Mouse (Mus musculus) olfactory bulb, adult 2 months (tissue): ENCODE results near the gene Gm47985. TPM values are rescaled to one million over a fixed set of nuclear protein-coding genes. Genes with fewer than 3 reads are reported as not detected.
"Not testable (repeated sequence)": the region's sequence is repeated elsewhere in the genome, so short reads cannot be mapped to it uniquely, and the experiment has no call there.

Experiments used
- H3K27ac ChIP-seq: fragments of 200-500 bp; 2 replicates; pipeline ENCODE4 v1.5.1; 2012; ENCODE audit warnings: low read depth, low read length; ENCODE audit not compliant: insufficient read depth
- H3K4me1 ChIP-seq: fragments of 200-500 bp; 2 replicates; pipeline ENCODE4 v1.6.1; 2012; ENCODE audit warnings: low read length; ENCODE audit not compliant: control insufficient read depth, insufficient read depth
- H3K4me3 ChIP-seq: fragments of 200-500 bp; 2 replicates; pipeline ENCODE4 v1.5.1; 2012; ENCODE audit warnings: mild to moderate bottlenecking, low read depth, low read length, moderate library complexity; ENCODE audit not compliant: insufficient read depth
- CTCF ChIP-seq: fragments of 200-500 bp; IDR thresholded peaks from 2 replicates; pipeline ENCODE4 v1.5.1; 2012; ENCODE audit warnings: low read depth, mild to moderate bottlenecking, low read length, moderate library complexity; ENCODE audit not compliant: insufficient read depth
- POLR2A ChIP-seq: fragments of 200-500 bp; IDR thresholded peaks from 2 replicates; pipeline ENCODE4 v1.6.1; 2012; ENCODE audit warnings: mild to moderate bottlenecking, low read depth, low read length, moderate library complexity; ENCODE audit not compliant: insufficient read depth
- WGBS: fragments of 180-500 bp; shearing (Covaris S2); methylation state at CpG from one replicate; pipeline ENCODE4 v1.1.7; 2018; 5-methylcytosine and 5-hydroxymethylcytosine counted together
- polyA plus RNA-seq: library from polyadenylated mRNA; stranded (reverse); fragments of >200 nt; gene quantifications from 2 replicates; pipeline ENCODE4 v1.2.4, GENCODE M21; 2012; ENCODE audit warnings: low replicate concordance; ENCODE audit not compliant: missing spikeins, insufficient read depth, insufficient read length

The Gm47985 gene
- polyA plus RNA-seq, 1 experiment, result not detected

DNA sequence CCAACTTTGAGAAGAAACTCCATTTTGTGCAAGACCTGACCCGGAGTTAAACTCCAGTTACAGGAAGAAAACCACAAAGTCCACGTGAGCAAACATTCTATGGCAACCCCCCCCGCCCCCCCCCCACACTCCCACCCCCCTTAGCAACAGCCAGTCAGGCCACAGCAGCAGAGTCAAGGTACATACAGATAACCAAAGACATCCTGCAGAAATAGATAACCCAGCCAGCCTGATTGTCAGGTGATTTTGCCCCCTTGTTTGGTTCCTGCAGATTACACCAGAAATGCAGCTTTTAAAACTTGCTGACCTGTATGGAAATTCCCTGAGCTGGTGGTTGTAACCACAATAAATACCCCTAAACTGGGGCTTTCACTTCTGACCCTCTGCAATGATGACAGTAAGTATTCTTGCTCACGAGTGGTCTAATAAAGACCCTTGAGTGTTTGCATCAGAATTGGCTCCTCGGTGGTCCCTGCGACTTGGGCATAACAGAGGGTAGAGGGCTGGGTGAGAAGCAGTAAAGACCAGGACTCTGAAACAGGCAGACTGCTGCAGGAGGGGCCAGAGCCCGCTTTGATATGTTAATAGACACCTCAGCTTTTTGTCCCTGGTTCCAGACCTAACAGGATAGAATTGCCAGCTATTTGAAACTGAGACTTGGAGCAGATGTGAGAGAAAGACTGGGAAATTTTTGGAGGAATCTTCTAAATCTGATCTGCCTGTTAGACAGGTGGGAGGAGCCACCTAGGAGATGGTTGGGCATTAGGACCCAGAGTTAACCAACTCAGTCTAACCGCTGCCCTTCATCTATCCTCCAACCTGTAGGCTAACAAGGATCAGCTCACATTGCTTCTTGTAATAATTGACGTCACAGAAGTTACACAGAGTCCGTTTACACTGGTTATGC is 5.1 kb upstream of the Gm47985 start:
- no peaks in the 10 kb centered on the region for H3K4me1 ChIP-seq
- no peak overlapping the region for H3K27ac ChIP-seq
- WGBS, result 23% methylated on average over 10 of the region's 10 CpGs
- H3K4me3 ChIP-seq, result no peak overlapping the region
- TF ChIP-seq CTCF, result no peak
- TF ChIP-seq POLR2A, result no peak

DNA sequence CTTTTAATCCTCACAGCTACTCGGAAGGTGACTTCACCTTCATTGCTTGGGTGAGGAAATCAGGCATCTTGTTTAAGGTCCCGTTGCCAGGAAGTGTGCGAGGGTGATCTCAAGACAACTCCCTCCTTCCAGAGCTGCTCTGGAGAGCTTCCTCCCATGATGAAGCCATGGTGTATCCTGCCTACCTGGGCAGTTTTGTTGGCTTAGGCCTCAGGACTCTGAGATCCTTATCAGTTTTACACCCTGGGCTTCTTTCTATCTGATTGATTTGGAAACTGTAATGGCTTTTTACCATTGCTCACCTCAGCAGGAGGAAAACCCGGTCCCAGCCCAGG is 4.4 kb upstream of the Gm47985 start:
- no peak for TF ChIP-seq POLR2A
- no peak for TF ChIP-seq CTCF
- WGBS, result 41% methylated on average over 4 of the region's 4 CpGs
- no peak overlapping the region for H3K27ac ChIP-seq
- no peaks in the 10 kb centered on the region for H3K4me1 ChIP-seq
- H3K4me3 ChIP-seq, result no peak overlapping the region

DNA sequence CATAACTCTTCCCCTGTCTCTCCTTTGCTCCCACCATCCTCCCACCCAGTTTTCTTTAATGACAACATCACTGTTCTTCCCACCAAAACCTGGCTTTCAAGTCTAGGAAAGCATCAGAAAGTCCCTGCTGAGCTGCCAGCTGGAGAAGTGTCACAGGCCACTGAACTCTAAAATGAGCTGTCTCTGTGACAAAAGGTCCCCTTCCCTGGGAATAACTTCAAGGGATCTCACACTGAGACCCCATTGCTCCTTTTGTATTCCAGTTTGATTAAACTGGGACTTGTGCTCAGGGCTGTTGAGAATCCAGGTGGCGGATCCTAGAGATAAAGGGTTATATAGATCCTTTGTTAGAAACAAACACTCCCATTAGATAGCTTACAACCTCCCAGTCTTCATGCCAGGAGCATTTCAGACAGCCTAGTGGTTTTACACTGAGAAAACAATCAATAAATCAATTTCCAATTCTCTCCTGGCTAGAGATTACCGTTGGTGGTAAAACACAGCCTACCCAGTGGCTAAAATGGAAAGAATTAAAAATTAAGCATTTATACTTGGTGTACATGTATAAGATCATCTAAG is 3.7 kb upstream of the Gm47985 start:
- Histone ChIP-seq H3K27ac (no peak overlapping the region), H3K4me3 (no peak overlapping the region), H3K4me1 (no peaks in the 10 kb centered on the region)
- TF ChIP-seq POLR2A (no peak), CTCF (no peak)
- WGBS, result 81% methylated on average over 2 of the region's 2 CpGs

DNA sequence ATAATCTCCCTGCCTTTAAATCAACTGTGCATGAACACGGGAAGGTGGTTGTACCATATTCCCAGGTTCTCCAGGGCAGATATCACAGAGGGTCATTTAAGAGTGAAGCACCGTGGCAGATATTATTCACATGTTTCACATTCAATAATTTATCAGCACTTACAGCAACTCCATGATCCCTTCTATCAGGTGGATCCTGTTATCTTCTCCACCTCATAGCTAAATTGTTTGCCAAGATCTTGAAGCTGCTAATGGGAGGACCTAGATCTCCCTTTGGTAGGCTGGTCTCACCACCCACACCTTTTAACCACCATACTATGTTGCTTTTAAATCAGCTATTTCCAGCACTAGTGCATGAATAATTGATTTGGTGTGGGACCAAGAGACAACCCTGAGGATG is 2.2 kb upstream of the Gm47985 start:
- no peaks in the 10 kb centered on the region for H3K4me1 ChIP-seq

DNA sequence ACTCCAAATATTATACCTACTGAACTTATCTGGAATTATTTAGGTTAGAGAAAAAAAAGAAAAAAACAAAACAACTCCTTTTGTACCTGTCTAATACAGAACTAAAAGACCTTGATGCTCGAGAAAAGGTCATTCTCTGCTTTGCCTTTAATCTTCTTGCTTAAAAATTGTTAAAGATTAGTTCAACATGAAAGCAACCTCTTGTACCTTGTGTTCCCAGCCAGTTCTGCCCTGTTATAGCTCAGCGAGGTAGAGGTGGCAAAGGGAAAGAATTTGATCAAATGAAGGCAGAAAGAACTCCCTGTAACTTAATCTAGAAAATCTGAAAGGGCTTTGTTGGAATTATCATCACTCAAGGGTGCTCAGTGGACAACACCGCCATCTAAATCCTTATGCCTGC is 3.8 kb downstream of the Gm47985 start:
- not testable (repeated sequence) for H3K4me3 ChIP-seq, H3K27ac ChIP-seq, H3K4me1 ChIP-seq
- WGBS, result 88% methylated on average over 3 of the region's 3 CpGs

More for the DNA sequence above, 2.2 kb upstream of the Gm47985 start:
- Histone ChIP-seq H3K27ac (no peak overlapping the region), H3K4me3 (no peak overlapping the region)
- TF ChIP-seq CTCF (no peak), POLR2A (no peak)
- 94% methylated on average over 2 of the region's 2 CpGs for WGBS

DNA sequence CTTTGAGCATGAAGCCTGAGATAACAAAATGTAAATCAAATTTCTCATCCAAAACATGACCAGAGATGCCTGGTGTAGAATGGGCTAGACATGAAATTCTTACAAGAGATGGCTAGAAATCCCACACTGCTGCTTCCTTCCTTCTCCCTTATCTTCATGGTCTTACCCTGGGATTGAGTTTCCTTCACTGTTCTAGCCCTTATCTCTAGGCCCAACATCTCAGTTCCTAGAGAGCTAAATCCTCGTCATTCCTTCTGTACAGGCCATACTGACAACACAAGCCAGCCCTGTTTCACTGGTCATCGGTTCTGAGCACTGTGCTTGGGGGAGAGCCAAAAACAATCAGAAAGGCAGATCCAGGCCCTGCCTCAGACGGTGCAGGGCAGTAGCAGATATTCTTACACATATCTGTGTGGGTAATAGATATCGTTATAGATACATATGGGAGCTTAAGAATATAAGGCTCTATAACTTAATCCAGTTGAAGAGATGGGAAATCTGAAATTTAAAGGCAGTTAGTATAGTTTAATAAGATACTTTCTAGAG is 4.6 kb downstream of the Gm47985 start:
- not testable (repeated sequence) for H3K4me1 ChIP-seq, H3K27ac ChIP-seq, H3K4me3 ChIP-seq
- WGBS, result 82% methylated on average over 4 of the region's 4 CpGs

DNA sequence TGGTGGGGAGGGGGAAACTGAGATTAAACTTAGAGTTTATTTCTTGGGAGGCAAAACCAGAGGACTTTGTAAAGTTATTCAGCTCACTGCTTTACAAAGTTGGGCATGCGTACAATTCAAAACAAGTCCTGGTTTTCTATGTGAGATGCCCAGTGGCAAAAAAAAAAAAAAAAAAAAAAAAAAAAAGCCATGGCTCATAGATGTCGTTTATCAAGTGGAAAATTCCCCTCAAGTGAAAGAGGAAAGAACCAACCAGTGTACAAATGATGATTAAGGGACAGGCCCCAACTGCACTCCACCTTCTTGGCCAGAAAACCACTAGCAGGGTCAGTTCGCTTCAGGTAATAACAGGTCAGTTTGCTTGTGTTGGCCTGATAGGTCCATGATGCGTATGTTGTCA is 6.1 kb downstream of the Gm47985 start:
- 80% methylated on average over 4 of the region's 4 CpGs for WGBS
- no peak overlapping the region for H3K4me3 ChIP-seq
- H3K4me1 ChIP-seq, result no peaks in the 10 kb centered on the region
- H3K27ac ChIP-seq, result no peak overlapping the region
- TF ChIP-seq CTCF (no peak), POLR2A (no peak)

DNA sequence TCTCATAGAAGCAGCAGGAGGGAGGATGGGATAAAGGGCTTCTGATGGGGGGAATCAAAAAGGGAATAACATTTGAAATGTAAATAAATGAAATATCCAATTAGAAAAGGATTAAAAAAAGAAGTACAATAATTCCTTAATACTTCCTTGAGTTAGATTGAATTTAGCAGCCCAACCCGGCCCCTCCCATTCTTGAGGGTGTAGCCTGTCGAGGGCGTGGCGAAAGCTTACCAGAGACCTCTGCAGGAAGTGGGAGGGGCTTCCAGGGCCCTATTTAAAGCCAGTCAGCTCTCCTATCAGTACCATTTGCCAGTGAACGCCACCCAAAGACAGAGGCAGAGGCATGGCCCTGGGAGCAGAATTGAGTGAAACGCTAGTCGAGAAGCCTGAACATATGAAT is 9.7 kb downstream of the Gm47985 start, which contains the start of gene Gm8947:
Gene Gm8947 (plus strand): TSS at position 302 of the 400 bp plus-strand sequence.
- 100% methylated on average over 2 of the region's 7 CpGs for WGBS
- not testable (repeated sequence) for H3K4me1 ChIP-seq, H3K4me3 ChIP-seq, H3K27ac ChIP-seq

DNA sequence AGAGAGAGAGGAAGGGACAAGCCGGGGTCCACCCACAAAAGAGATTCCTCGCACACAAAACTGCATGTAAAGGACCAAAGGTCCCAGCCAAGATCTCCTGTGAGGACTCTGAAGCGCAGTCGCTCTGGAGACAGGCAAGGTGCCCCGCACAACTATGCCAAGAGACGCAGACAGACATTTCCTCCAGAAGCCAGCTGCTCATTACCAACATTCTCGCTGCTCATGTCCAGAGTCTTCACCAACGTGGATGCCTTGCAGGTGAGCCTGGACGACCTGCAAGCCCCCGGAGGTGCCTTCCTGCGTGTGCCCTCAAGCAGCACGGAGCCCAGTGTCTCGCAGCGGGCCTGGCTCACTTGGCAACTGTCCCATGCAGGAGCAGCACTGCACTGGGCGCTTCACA is 10.4 kb downstream of the Gm47985 start:
- H3K4me1 ChIP-seq, H3K4me3 ChIP-seq, H3K27ac ChIP-seq: not testable (repeated sequence)
- WGBS, result 96% methylated on average over 15 of the region's 15 CpGs

DNA sequence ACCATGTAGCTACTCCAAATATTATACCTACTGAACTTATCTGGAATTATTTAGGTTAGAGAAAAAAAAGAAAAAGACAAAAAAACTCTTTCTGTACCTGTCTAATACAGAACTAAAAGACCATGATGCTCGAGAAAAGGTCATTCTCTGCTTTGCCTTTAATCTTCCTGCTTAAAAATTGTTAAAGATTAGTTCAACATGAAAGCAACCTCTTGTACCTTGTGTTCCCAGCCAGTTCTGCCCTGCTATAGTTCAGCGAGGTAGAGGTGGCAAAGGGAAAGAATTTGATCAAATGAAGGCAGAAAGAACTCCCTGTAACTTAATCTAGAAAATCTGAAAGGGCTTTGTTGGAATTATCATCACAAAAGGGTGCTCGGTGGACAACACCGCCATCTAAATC is 13.6 kb downstream of the Gm47985 start:
- whole genome bisulfite sequencing, result 64% methylated on average over 4 of the region's 4 CpGs
- H3K4me3 ChIP-seq, result not testable (repeated sequence)

DNA sequence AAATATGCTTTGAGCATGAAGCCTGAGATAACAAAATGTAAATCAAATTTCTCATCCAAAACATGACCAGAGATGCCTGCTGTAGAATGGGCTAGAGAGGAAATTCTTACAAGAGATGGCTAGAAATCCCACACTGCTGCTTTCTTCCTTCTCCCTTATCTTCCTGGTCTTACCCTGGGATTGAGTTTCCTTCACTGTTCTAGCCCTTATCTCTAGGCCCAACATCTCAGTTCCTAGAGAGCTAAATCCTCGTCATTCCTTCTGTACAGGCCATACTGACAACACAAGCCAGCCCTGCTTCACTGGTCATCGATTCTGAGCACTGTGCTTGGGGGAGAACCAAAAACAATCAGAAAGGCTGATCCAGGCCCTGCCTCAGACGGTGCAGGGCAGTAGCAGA is 14.4 kb downstream of the Gm47985 start:
- not testable (repeated sequence) for H3K4me1 ChIP-seq, H3K27ac ChIP-seq, H3K4me3 ChIP-seq
- 95% methylated on average over 3 of the region's 3 CpGs for WGBS

More for the DNA sequence above, 13.6 kb downstream of the Gm47985 start:
- H3K4me1 ChIP-seq, H3K27ac ChIP-seq: not testable (repeated sequence)

DNA sequence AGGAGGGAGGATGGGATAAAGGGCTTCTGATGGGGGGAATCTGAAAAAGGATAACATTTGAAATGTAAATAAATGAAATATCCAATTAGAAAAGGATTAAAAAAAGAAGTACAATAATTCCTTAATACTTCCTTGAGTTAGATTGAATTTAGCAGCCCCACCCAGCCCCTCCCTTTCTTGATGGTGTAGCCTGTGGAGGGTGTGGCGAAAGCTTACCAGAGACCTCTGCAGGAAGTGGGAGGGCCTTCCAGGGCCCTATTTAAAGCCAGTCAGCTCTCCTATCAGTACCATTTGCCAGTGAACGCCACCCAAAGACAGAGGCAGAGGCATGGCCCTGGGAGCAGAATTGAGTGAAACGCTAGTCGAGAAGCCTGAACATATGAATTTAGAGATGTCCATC is 15.8 kb downstream of the Gm47985 start, which contains the start of gene Gm47995:
Gene Gm47995 (plus strand): TSS at position 329 of the 400 bp plus-strand sequence.
- WGBS, result 88% methylated on average over 3 of the region's 4 CpGs
- H3K4me1 ChIP-seq, H3K4me3 ChIP-seq, H3K27ac ChIP-seq: not testable (repeated sequence)

DNA sequence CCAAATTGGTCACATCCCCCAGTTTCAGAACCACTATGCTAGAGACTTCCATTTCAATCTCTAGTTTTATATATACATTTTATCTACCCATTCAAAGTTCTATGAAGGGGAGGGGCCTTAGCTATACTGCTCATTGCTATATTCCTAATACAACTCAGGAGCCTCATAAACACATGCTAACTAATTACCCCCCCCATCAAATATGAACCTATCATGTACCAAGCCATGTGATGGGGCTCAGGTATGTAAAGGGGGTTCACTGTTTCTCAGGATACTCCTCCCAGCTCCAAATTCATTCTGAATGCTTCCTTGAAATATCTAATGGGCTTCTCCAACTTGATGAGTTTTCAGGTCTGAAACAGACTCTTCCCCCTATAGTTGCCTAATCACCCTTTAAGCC is 18.3 kb downstream of the Gm47985 start:
- H3K4me3 ChIP-seq, H3K27ac ChIP-seq, H3K4me1 ChIP-seq: not testable (repeated sequence)

DNA sequence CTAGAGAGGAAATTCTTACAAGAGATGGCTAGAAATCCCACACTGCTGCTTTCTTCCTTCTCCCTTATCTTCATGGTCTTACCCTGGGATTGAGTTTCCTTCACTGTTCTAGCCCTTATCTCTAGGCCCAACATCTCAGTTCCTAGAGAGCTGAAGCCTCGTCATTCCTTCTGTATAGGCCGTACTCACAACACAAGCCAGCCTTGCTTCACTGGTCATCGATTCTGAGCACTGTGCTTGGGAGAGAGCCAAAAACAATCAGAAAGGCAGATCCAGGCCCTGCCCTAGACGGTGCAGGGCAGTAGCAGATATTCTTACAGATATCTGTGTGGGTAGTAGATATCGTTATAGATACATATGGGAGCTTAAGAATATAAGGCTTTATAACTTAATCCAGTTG is 20.4 kb downstream of the Gm47985 start:
- WGBS, result 83% methylated on average over 4 of the region's 5 CpGs
- not testable (repeated sequence) for H3K27ac ChIP-seq, H3K4me1 ChIP-seq, H3K4me3 ChIP-seq
